Mouse (Mus musculus) mouse trophoblast stem cell (cell line): ENCODE measurements at regions not wholly inside any gene's neighbourhood (a gene's known extent, or its start where the extent isn't known, plus 50 kb on each side); places are given as distances from the start of the nearest gene placed in this dataset.

Source experiments
- in situ Hi-C, 2 experiments: fragments of 300-500 bp; cut with MseI, MboI; formaldehyde crosslinking; loops; 2 replicates in 1 of 2; 3 replicates in 1 of 2; pipeline ENCODE4 v1.15.1; 2025

DNA sequence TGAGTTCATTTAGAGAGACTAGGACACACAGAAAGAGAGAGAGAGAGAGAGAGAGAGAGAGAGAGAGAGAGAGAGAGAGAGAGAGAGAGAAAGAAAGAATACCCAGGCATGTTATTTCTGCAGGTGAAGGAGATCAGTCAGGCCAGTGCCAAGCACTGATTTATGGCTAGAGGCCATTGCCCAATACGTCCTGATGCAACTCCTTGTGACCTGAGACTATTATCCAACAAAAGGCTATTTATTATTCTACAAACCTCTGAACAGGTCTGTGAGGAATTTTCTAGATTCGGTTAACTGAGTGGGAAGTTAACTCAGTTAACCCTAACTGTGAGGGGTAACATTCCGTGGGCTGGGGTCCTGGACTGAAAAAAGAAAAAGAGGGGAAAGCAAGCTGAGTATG, 84.5 kb upstream of the Spin1 start:
- in situ Hi-C loops, result no loop called here

DNA sequence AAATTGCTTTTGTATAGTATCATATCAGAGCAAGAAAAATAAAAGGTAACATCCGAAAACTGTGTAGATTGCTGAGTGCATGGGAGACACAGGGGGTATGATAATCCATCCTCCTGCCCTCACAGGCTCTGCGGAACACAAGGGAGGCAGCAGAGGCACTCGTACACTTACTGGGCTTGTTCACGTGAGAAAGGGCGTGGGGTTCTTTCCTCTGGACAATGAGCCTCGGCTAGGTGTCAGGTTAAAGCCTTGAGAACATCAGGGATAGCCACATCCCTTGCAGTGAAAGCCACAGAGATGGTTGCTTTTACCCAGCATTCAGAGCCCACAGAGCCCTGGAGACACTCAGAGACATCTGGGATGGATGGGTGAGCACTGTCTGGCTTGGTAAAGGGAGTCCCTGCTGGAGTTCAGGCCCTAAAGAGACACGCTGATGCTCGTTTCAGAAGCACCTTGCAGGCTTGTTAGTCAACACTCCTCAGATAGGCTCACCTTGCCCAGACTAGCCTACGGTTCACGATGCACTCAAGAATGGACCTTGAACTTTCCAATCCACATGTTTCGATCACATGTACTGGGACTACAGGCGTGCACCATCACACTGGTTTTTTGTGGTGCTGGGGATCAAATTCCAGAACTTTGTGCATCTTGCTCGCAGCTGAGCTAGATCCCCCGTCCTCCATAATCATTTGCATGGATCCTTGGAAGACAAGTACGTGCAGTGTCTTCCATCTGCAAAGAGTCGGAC, 83.5 kb upstream of the Spin1 start:
- in situ Hi-C loops, result no loop called here

DNA sequence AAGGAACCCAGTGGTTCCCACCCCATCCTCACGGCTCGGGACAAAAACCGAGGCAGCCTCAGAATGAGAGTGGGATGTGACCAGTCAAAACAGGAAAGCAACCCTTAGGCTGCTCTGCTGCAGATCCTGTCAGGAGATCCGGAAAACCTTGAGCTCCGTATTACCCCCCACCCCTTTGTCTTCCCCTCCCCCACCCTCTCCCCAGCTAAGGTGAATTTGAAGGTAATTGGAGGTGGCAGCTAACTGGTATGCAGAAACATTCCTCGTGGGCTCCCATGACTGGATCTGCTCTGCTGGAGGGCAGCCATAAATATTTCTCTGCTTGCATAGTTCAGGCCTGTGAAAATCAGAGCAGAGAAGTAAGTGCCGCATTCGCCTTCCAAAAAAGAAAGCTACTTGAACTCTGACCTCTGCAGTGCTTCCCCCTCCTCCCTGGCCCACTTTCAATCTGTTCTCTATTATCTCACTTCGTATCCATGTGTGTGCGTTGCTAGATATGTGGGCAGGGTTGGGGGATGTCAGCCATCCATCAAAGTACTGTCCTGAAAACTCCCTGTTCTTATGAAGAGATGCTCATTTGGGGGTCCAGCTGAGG, 82.9 kb upstream of the Spin1 start:
- in situ Hi-C loops, result no loop called here

DNA sequence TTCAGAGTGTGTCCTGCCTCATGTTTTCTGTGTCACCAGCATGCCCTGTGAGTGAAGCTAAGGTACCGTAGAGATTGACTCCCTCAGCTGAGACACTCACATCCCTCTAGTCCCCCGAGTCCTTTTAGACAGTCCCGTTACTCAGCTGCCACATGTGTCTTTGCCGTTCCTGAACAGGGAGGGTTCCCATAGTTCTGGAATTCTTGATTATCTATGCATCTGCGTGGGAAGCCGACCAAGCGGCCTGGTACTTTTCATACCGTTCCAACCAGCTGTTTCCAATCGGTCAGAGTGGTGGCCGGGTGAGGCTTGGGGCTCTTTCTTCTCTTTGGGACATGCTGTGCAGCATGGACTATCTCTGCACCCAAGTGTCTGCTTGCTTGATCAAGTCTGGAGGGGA, 82.3 kb upstream of the Spin1 start:
- in situ Hi-C loops, result no loop called here

DNA sequence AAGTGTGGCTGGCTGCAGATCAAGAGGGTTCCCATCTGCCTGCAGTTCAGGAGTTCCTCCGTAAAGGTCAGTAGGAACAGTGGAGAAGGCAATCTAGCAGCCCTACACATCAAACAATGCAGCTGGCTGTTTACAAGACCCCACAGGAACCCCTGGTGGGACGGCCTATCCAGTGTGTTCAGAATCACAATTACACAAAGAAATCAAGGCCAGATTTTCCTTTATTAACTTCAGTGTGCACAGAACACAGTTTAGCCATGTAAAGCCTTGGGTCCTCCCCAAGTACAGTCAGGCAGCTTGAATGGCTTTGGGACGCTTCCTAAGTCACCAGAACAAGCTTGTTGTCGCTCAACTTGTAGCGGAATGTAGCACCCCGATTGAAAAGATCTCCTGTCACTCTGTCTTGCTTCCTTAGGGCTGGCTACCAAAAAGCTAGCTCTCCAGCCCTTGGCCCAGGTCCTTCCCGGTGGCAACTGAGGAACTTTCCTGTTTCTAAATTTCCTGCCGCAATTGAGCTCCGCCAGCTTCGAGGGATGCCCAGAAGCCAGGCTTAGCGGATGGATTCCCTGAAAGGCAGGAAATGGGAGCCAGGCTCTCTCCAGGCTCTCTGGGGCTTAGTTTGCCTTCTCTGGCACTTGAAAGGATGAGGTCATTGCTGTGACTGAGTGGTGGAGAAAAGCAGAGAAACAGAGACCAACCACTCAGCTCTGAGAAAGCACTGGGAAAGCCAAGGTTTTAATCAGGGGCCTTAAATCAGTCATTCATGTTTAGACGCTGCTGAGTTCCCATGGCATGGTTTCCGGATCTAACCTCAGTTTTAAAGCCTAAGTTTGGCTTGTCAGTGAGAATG, 78.1 kb upstream of the Spin1 start:
- in situ Hi-C loops, result no loop called here

DNA sequence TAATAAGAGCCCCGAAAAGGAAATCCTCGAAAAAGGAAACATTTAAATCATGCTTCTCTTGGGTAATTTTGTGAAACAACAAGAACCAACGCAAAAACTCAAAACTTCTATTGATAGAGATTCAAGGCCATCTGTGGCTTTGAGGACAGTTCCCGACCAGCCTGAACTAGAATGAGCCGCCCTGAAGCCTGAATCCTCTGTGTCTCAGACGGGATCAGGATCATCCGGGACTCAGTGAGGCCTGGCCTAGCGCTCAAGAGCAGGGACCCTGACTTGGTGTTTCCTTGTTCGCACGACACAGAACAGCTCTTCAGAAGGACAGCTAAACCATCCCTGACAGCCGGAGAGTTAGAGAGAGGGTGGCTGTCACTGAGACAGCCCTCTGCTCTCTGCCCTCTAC, 77.4 kb upstream of the Spin1 start:
- in situ Hi-C loops, result no loop called here

DNA sequence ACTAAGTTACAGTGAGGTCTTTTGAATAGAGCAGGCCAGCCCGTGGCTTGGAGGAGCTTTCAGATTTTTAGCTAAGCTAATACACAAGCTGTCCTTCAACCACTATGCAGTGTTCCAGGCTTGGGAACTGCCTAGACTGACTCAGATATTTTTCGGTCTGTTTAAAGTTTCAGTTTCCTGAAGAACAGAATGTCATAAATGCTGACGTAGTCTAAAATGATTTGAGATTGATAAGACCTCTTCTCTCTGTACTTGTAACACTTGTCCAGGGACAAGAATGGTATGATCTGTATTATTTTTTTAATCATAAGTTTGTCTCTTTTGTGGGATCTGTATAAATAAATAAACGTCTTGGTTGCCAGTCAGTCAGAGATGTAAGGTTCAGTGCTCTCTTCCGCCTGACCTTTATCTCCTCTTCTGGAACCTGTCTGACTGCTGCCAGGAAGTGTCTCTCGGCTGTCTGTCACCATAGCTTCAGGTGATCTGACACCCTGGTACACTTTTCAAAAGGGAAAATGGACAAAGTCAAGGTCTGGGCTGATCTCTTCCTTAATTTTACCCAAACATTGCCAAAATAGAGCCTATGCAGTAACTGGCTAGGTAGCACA, 74.3 kb upstream of the Spin1 start:
- in situ Hi-C loops, result no loop called here

DNA sequence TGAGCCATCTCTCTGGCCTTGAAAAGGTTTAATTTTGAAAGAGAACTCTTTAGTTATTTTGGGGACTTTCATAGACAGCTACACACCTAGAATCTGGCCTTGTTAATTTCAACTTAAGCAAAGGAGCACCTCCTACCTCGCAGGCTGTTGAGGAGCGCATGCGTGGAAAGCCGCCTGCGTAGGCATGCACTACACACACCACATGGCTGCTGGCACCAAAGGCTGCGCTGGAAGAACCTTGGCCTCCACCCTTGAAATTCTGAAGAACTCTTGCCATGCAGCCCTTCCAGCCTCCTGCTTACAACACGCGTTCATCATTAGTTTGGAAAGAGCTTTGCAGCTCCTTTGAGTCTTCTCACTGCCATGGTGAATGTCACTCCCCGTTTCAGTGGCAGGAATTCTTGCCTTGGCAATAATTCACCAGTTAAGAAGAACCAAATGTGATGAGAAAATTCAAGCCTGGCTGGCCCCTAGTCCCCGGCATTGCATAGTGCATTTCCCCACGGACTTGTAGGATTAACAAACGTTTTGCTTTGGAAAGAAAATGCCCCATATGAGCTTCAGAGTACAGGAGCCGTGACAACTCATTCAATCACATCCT, 62.7 kb upstream of the Spin1 start:
- in situ Hi-C loops, result no loop called here

DNA sequence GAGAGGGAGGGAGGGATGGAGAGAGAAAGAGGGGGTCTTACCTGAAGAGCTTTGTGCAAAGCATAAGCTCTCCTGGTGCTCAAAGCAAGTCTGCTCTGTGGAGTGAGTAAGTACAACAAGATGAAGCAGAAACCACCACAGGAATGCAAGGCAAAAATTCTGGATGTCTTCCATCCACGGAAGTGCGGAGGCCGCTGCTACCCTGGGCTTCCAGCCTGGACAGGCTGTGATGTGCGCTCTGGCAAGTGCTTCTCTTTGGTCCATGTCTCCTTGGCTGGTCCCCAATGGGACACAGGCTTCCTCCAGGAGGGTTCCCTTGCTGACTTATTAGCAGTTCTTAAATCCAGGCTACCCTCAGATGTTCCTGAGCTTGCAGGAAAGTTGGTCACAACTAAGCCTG, 61.7 kb upstream of the Spin1 start:
- in situ Hi-C loops, result no loop called here

DNA sequence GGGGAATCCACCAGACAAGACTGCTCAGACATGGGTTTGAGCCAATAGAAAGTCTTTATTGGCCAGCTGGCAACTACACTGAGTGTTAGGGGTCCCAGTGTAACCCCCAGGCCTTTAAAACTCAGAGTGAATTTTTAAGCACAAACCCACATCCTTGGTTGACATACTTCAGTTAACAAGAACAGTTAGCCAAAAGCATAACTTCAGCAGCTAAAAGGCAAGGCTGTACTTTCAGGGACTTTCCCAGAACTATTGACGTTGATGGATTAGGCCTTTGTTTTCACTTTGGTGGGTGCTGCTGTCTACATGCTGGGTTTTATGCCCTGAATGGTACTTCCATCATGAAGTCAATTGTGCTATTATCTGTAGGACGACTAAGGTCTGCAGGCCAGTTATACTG, 59.6 kb upstream of the Spin1 start:
- in situ Hi-C loops, result no loop called here

DNA sequence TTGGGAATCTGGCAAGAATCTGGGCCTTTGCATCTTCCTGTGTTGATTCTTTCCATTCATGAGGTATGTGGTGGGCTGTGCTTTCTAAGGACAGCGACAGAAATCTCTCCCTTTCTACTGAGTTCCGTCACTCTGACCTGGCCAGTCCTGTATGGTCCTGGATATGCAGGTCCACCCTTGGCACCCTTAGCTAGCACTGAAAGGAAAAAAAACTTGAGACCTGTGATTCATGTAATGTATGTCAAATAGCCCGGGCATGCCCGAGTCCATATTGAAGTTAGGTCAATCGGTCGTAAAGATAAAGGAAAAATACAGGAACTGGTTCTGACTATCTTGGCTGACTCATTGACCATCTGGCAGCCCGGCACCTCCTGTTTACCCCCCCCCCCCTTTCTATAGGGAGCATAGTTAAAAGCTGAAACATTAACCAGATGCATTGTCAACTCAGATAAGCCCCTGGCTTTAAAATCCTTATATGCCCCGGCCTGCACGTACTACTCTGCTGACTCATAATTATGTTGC, 57.7 kb upstream of the Spin1 start:
- in situ Hi-C loops, result no loop called here
